Mouse (Mus musculus) lung, embryonic 14.5 days (tissue): ENCODE measurements around the gene Tectb. TPM values are rescaled to one million over a fixed set of nuclear protein-coding genes. Genes with fewer than 3 reads are reported as not detected.

ENCODE experiments used
- ATAC-seq: fragments of 200-750 bp; cut with Nextera tagmentation; 2 replicates; pipeline ENCODE4 v1.8.0; 2017; ENCODE audit warnings: mild to moderate bottlenecking, moderate TSS enrichment, moderate library complexity; ENCODE audit not compliant: insufficient read depth
- DNase-seq: peaks from one replicate; pipeline ENCODE4 v3.0.0-alpha.2; 2015
- H3K27ac ChIP-seq: fragments of 300-500 bp; sonication (generic); 2 replicates; pipeline ENCODE4 v1.5.1; 2014; ENCODE audit warnings: low read depth, mild to moderate bottlenecking, moderate library complexity
- H3K27me3 ChIP-seq: fragments of 300-500 bp; sonication (generic); 2 replicates; pipeline ENCODE4 v1.6.1; 2014; ENCODE audit warnings: low read length, control low read depth; ENCODE audit not compliant: insufficient read depth
- H3K36me3 ChIP-seq: fragments of 300-500 bp; sonication (generic); 2 replicates; pipeline ENCODE4 v1.6.1; 2014; ENCODE audit warnings: control low read depth; ENCODE audit not compliant: insufficient read depth
- H3K4me1 ChIP-seq: fragments of 300-500 bp; sonication (generic); 2 replicates; pipeline ENCODE4 v1.6.1; 2014; ENCODE audit warnings: antibody characterized with exemption, control low read depth; ENCODE audit not compliant: insufficient read depth
- H3K4me2 ChIP-seq: fragments of 300-500 bp; sonication (generic); 2 replicates; pipeline ENCODE4 v1.6.1; 2014; ENCODE audit warnings: mild to moderate bottlenecking
- H3K4me3 ChIP-seq: fragments of 300-500 bp; sonication (generic); 2 replicates; pipeline ENCODE4 v1.5.1; 2014; ENCODE audit warnings: low read depth, low read length
- H3K9ac ChIP-seq: fragments of 300-500 bp; sonication (generic); 2 replicates; pipeline ENCODE4 v1.6.1; 2014
- H3K9me3 ChIP-seq: fragments of 300-500 bp; sonication (generic); 2 replicates; pipeline ENCODE4 v1.6.1; 2016; ENCODE audit warnings: low read depth, low read length, control low read depth
- CTCF ChIP-seq: IDR thresholded peaks from 2 replicates; pipeline ENCODE4 v1.5.1; 2016; ENCODE audit warnings: antibody characterized with exemption, low read depth
- WGBS: fragments of 180-500 bp; shearing (Covaris S2); extraction: QIAGEN DNeasy Blood & Tissue Kit; methylation state at CpG from one replicate; pipeline ENCODE4 v1.1.7; 2014; 5-methylcytosine and 5-hydroxymethylcytosine counted together
- polyA plus RNA-seq: library from polyadenylated mRNA; unstranded; fragments of >200 nt; fragmentation: Nextera tagmentation; extraction: Ambion mirVana; gene quantifications from 2 replicates; pipeline ENCODE4 v1.2.1, GENCODE M21; 2014

Tectb gene
- polyA plus RNA-seq, 1 experiment from 2014 or later = not detected

DNA sequence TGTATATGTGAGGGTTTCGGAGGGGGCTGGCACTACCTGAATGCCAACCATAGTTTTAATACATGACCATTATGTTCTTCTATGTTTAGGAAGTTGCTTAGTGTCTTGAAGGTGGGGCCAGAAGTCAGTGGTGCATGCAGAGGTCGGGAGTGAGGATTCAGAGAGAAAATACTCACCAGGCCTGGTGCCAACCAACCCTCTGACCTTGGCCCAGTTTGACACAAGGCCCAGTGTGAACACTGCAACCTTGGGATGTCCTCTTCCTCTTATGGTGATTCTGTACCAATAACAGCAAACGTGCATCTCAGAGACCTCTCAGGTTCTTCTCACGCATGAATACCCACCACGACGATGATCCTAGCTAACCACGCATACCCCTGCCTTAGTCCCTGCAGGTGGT, 42.0 kb upstream of the Tectb start:
- no peak overlapping the region for H3K9ac ChIP-seq
- peaks cover 11% of the 10 kb centered on the region for H3K4me1 ChIP-seq
- H3K36me3 ChIP-seq = no peaks in the 10 kb centered on the region
- 81% methylated on average over 7 of the region's 7 CpGs for WGBS
- H3K4me3 ChIP-seq = no peak overlapping the region
- no peaks in the 10 kb centered on the region for H3K9me3 ChIP-seq
- no peak for DNase-seq
- no peaks in the 10 kb centered on the region for H3K27me3 ChIP-seq
- H3K27ac ChIP-seq = no peak overlapping the region; the same call in 1 of the 2 replicates
- TF ChIP-seq CTCF = no peak
- ATAC-seq = no peak
- H3K4me2 ChIP-seq = no peak overlapping the region

DNA sequence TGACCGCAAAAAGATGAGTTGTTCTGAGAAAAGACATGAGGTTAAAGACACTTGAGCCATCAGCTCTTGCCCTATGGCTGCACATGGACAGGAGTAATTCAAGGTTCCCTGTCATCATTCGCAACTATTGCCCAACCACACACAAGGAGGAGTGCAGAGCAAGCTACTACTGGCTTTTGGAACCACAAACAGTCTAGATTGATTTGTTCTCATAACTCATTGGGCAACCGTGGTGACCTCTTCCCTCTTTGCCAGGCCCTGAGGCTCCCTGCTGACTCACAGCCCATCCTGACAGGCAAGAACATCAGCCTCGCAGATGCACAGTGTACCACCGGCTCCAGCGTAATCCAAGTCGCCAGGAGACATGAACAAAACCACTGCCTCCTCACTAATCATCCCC, 41.2 kb upstream of the Tectb start:
- ATAC-seq = no peak
- 57% methylated on average over 7 of the region's 7 CpGs for WGBS
- H3K36me3 ChIP-seq = no peaks in the 10 kb centered on the region
- H3K9ac ChIP-seq = no peak overlapping the region
- no peaks in the 10 kb centered on the region for H3K9me3 ChIP-seq
- no peak overlapping the region for H3K4me2 ChIP-seq
- no peak for TF ChIP-seq CTCF
- no peak for DNase-seq
- H3K27me3 ChIP-seq = no peaks in the 10 kb centered on the region
- H3K4me1 ChIP-seq = peaks cover 12% of the 10 kb centered on the region
- H3K4me3 ChIP-seq = no peak overlapping the region
- H3K27ac ChIP-seq = no peak overlapping the region

DNA sequence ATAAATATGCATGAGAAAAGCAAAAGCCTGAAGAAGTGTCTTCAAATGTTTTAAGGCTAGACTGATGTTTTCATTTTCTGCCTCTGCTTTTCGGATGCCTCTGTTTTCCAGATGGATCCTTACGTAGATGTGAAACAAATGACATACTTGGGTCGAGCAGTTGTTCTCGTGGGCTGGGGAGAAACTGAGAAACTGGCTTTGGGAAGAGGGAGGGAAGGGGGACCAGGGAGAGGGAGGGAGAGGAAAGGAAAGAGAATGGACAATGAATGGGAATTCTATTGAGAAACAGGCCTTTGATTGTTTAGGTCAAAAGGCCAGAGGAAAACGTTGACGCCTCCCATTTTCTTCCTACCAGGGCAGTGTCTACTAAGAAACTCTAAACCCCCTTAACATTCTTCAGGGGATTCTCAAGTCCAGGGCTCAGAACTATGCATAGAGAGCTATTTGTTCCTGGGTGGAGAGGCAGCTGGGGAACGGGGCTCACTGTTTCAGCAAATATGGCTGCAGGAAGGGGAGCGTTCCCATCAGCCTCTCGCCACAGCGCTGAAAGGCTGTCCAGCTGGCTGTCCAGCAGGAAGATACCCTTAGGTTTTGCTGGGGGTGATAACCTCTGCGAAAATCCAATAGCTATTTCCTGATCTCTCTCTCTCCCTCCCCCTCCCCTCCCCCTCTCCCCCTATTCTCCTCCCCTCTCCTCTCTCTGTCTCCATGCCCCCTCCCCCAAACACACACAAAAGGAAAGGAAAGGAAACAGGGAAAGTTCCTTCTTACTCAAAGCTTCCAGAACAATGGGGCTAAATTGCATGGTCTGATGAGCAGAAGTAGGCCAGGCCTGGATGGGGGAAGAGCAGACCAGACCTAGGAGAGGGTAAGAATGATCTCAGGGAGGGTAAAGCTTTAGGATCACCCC, 36.9 kb upstream of the Tectb start:
- no peak for TF ChIP-seq CTCF
- Histone ChIP-seq H3K9ac (no peak overlapping the region), H3K4me1 (peaks cover 3% of the 10 kb centered on the region; the same call in 1 of the 2 replicates), H3K27me3 (no peaks in the 10 kb centered on the region), H3K9me3 (no peaks in the 10 kb centered on the region), H3K4me3 (no peak overlapping the region), H3K27ac (peak overlapping the region; percentile 61), H3K4me2 (no peak overlapping the region), H3K36me3 (no peaks in the 10 kb centered on the region)
- WGBS = 37% methylated on average over 11 of the region's 11 CpGs
- ATAC-seq (peak; percentile 62; the same call in 1 of the 2 replicates), DNase-seq (peak; percentile 48)

DNA sequence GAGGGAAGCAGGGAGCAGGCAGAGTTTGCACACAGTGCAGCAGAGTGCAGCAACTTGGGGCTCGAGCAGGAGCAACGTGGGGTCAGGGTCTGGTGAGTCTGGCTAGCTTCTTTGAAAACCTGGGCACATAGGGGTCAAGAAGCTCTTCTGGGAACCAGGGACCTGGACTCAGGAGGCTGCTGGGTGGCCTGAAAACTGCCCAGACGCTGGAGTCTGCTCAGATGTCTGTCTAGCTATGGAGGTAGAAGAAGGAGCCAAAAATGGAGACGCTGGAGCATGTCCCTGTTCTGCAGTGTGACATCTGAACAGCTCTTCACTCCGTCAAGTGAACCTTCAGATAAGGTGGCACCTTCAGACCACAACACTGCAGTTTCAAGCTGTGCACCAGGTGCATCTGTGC, 35.8 kb upstream of the Tectb start:
- Histone ChIP-seq H3K9ac (no peak overlapping the region), H3K9me3 (no peaks in the 10 kb centered on the region), H3K36me3 (no peaks in the 10 kb centered on the region), H3K27ac (no peak overlapping the region), H3K4me1 (0 out of 2 replicates have a peak, but pooled peaks cover 3% of the 10 kb centered on the region), H3K4me2 (no peak overlapping the region), H3K27me3 (no peaks in the 10 kb centered on the region), H3K4me3 (no peak overlapping the region)
- no peak for ATAC-seq
- DNase-seq = no peak
- TF ChIP-seq CTCF = no peak
- 56% methylated on average over 5 of the region's 5 CpGs for WGBS

DNA sequence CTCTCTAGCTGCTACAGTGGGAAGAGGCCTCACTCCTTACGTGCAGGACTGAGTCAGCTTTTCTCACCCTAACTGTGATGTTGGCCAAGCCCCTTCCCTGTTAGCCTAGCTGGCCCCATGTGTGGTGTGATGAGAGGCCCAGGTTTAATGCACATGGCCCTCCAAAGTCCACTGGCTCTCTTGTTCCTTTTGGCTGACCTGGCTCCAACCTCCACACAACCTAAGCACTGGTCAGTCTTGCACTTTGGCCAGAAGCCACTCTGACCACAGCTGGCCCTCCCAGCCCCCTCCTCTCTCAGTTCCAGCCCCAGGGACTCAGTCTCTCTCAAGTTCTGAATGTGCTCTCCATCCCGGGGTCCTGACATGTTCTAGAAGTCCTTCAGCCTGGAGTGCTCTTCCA, 35.4 kb upstream of the Tectb start:
- Histone ChIP-seq H3K27ac (no peak overlapping the region), H3K4me1 (0 out of 2 replicates have a peak, but pooled peaks cover 3% of the 10 kb centered on the region), H3K27me3 (no peaks in the 10 kb centered on the region), H3K9me3 (no peaks in the 10 kb centered on the region), H3K4me3 (no peak overlapping the region), H3K9ac (no peak overlapping the region), H3K4me2 (no peak overlapping the region), H3K36me3 (no peaks in the 10 kb centered on the region)
- ATAC-seq (no peak), DNase-seq (no peak)
- 64% methylated on average over 2 of the region's 2 CpGs for WGBS
- TF ChIP-seq CTCF = no peak

DNA sequence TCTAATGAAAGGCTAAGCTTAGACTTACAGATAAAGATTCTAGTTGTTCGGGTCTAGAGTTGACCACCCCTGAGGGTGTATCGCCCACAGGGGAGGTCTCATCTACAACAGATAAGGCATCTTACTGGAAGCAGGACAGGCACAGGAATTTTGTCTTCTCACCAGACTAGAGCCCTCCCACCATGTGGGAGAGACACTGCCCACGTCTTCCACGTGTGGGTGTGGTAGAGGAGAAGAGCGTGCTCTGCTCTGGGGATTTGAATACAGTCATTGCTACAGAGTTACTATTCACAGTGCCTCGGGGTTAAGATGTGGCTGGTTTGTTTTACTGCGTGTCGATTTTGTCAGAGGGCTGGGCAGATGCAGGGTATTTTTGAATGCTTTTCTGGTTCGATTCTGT, 33.0 kb upstream of the Tectb start:
- H3K4me2 ChIP-seq = no peak overlapping the region
- H3K4me3 ChIP-seq = no peak overlapping the region
- H3K27ac ChIP-seq = no peak overlapping the region
- TF ChIP-seq CTCF = no peak
- H3K27me3 ChIP-seq = no peaks in the 10 kb centered on the region
- no peak for DNase-seq
- H3K36me3 ChIP-seq = no peaks in the 10 kb centered on the region
- H3K4me1 ChIP-seq = 0 out of 2 replicates have a peak, but pooled peaks cover 3% of the 10 kb centered on the region
- no peak for ATAC-seq
- no peaks in the 10 kb centered on the region for H3K9me3 ChIP-seq
- H3K9ac ChIP-seq = no peak overlapping the region
- 58% methylated on average over 9 of the region's 9 CpGs for WGBS

DNA sequence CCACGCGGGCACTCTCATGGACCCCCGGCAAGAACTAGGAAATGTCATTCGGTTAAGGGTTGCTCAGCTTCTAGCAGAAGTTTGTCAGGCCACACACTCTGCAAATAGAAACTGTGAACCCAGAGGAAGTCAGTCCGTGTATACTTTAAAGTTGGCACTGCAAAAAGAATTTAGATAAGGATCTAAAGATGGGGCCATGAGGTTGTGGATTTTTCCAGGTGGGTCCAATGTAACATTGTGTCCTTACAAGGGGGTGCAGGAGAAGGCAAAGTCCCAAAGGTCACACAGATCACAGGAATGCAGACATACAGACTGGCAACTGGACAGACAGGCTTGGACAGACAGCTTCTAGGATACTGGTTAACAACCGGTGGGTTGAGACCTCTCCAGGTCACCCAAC, 32.4 kb upstream of the Tectb start:
- no peak for TF ChIP-seq CTCF
- ATAC-seq (no peak), DNase-seq (no peak)
- Histone ChIP-seq H3K36me3 (no peaks in the 10 kb centered on the region), H3K4me1 (0 out of 2 replicates have a peak, but pooled peaks cover 3% of the 10 kb centered on the region), H3K4me2 (no peak overlapping the region), H3K9me3 (no peaks in the 10 kb centered on the region), H3K9ac (no peak overlapping the region), H3K27me3 (no peaks in the 10 kb centered on the region), H3K4me3 (no peak overlapping the region), H3K27ac (no peak overlapping the region)
- WGBS = 46% methylated on average over 6 of the region's 6 CpGs
